Mouse (Mus musculus) hindbrain, postnatal 0 days (tissue): ENCODE measurements at regions not wholly inside any gene's neighbourhood (a gene's known extent, or its start where the extent isn't known, plus 50 kb on each side); places are given as distances from the start of the nearest gene placed in this dataset.

Source experiments
- ATAC-seq: fragments of 200-750 bp; cut with Nextera tagmentation; 2 replicates; pipeline ENCODE4 v1.8.0; 2017; ENCODE audit warnings: mild to moderate bottlenecking, moderate TSS enrichment, moderate library complexity
- DNase-seq: peaks from one replicate; pipeline ENCODE4 v3.0.0-alpha.2; 2015; ENCODE audit warnings: low spot score
- H3K27ac ChIP-seq: fragments of 300-500 bp; sonication (generic); 2 replicates; pipeline ENCODE4 v1.5.1; 2014; ENCODE audit warnings: mild to moderate bottlenecking
- H3K27me3 ChIP-seq: fragments of 300-500 bp; sonication (generic); 2 replicates; pipeline ENCODE4 v1.6.1; 2014; ENCODE audit warnings: low read length, mixed read lengths; ENCODE audit not compliant: insufficient read depth
- H3K36me3 ChIP-seq: fragments of 300-500 bp; sonication (generic); 2 replicates; pipeline ENCODE4 v1.6.1; 2014; ENCODE audit warnings: low read length, mixed read lengths; ENCODE audit not compliant: insufficient read depth
- H3K4me1 ChIP-seq: fragments of 300-500 bp; sonication (generic); 2 replicates; pipeline ENCODE4 v1.6.1; 2014; ENCODE audit warnings: antibody characterized with exemption, low read length, mixed read lengths; ENCODE audit not compliant: insufficient read depth
- H3K4me2 ChIP-seq: fragments of 300-500 bp; sonication (generic); 2 replicates; pipeline ENCODE4 v1.6.1; 2014; ENCODE audit warnings: low read depth, mild to moderate bottlenecking, low read length, moderate library complexity, mixed read lengths
- H3K4me3 ChIP-seq: fragments of 300-500 bp; sonication (generic); 2 replicates; pipeline ENCODE4 v1.5.1; 2014; ENCODE audit warnings: low read length
- H3K9ac ChIP-seq: fragments of 300-500 bp; sonication (generic); replicated peaks from 2 replicates; pipeline ENCODE4 v1.6.1; 2014; ENCODE audit warnings: mild to moderate bottlenecking, low read length, moderate library complexity, mixed read lengths
- H3K9me3 ChIP-seq: fragments of 300-500 bp; sonication (generic); 2 replicates; pipeline ENCODE4 v1.6.1; 2016; ENCODE audit warnings: low read length, mixed read lengths
- CTCF ChIP-seq: IDR thresholded peaks from 2 replicates; pipeline ENCODE4 v1.5.1; 2016; ENCODE audit warnings: antibody characterized with exemption, control low read depth, low read depth
- WGBS: fragments of 180-500 bp; shearing (Covaris S2); extraction: QIAGEN DNeasy Blood & Tissue Kit; methylation state at CpG from one replicate; pipeline ENCODE4 v1.1.7; 2014; 5-methylcytosine and 5-hydroxymethylcytosine counted together

GRCm38 (mm10) chr16:20810322-20810721 is 76.0 kb upstream of the Thpo start:
- no peaks in the 10 kb centered on the region for H3K27me3 ChIP-seq
- ATAC-seq: no peak
- 89% methylated on average over 3 of the region's 3 CpGs for WGBS
- H3K4me2 ChIP-seq: no peak overlapping the region
- no peaks in the 10 kb centered on the region for H3K9me3 ChIP-seq
- no peak overlapping the region for H3K9ac ChIP-seq
- H3K4me3 ChIP-seq: no peak overlapping the region
- 0 out of 2 replicates have a peak, but pooled peaks cover under 1% of the 10 kb centered on the region for H3K4me1 ChIP-seq
- DNase-seq: no peak
- no peak overlapping the region for H3K27ac ChIP-seq
- H3K36me3 ChIP-seq: no peaks in the 10 kb centered on the region
- TF ChIP-seq CTCF: no peak

DNA sequence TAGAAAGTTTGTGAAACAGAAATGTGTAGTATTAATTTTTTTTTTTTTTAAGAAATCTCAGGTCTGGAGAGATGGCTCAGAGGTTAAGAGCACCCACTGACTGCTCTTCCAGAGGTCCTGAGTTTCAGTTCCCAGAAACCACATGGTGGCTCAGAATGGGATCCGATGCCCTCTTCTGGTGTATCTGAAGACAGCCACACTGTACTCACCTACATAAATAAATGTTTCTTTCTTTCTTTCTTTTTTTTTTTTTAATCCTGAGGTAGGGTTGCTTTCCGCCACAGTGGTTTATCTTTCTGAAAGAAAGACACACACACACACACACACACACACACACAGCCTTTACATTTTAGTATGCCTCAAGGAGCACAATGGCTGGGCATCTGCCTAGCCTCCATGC is 74.0 kb upstream of the Thpo start:
- H3K9me3 ChIP-seq: no peaks in the 10 kb centered on the region
- no peak overlapping the region for H3K9ac ChIP-seq
- 0 out of 2 replicates have a peak, but pooled peaks cover 4% of the 10 kb centered on the region for H3K4me1 ChIP-seq
- no peaks in the 10 kb centered on the region for H3K36me3 ChIP-seq
- no peaks in the 10 kb centered on the region for H3K27me3 ChIP-seq
- no peak overlapping the region for H3K4me2 ChIP-seq
- TF ChIP-seq CTCF: 0 out of 2 replicates have a peak, but pooled peaks have one; percentile 19
- ATAC-seq (no peak), DNase-seq (no peak)
- WGBS: 85% methylated on average over 2 of the region's 2 CpGs
- H3K4me3 ChIP-seq: no peak overlapping the region
- no peak overlapping the region for H3K27ac ChIP-seq

- Histone ChIP-seq H3K4me2 (no peak overlapping the region), H3K27me3 (no peaks in the 10 kb centered on the region), H3K9me3 (no peaks in the 10 kb centered on the region), H3K36me3 (no peaks in the 10 kb centered on the region), H3K9ac (no peak overlapping the region), H3K4me3 (no peak overlapping the region), H3K4me1 (0 out of 2 replicates have a peak, but pooled peaks cover 4% of the 10 kb centered on the region), H3K27ac (no peak overlapping the region)
- ATAC-seq (no peak), DNase-seq (no peak)
- 85% methylated on average over 7 of the region's 7 CpGs for WGBS
- no peak for TF ChIP-seq CTCF
Measured at GRCm38 (mm10) chr16:20806739-20807138, 72.4 kb upstream of the Thpo start.

GRCm38 (mm10) chr16:20805793-20806192 is 71.5 kb upstream of the Thpo start:
- H3K9me3 ChIP-seq: no peaks in the 10 kb centered on the region
- no peaks in the 10 kb centered on the region for H3K36me3 ChIP-seq
- no peak overlapping the region for H3K27ac ChIP-seq
- DNase-seq: no peak
- no peak overlapping the region for H3K9ac ChIP-seq
- no peak overlapping the region for H3K4me2 ChIP-seq
- TF ChIP-seq CTCF: no peak
- H3K27me3 ChIP-seq: no peaks in the 10 kb centered on the region
- no peak for ATAC-seq
- no peak overlapping the region for H3K4me3 ChIP-seq
- 79% methylated on average over 6 of the region's 6 CpGs for WGBS
- H3K4me1 ChIP-seq: 0 out of 2 replicates have a peak, but pooled peaks cover 4% of the 10 kb centered on the region

DNA sequence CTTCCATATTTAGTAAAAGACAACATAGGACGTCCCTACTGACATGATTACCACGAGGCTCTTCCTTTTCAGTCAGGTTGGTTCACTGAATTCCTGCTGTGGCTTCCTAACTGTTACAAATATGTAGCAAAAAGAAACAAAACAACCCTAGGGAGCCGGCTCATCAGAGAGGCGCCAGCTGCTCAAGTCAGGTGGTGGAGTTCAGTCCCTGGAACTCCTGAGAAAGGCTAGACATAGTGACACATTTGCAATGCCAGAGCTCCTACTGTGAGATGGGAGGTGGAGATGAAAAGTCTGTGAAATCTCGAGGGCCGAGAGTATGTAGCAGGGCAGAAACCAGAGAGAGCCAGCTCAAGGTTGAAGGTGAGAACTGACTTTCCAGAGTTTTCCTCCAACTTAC is 70.8 kb upstream of the Thpo start:
- no peak for TF ChIP-seq CTCF
- Histone ChIP-seq H3K9me3 (no peaks in the 10 kb centered on the region), H3K36me3 (no peaks in the 10 kb centered on the region), H3K4me3 (peak overlapping the region; percentile 30), H3K4me2 (peak overlapping the region; percentile 58), H3K9ac (peak overlapping the region; percentile 37), H3K27ac (peak overlapping the region; percentile 56; the same call in 1 of the 2 replicates), H3K27me3 (no peaks in the 10 kb centered on the region), H3K4me1 (0 out of 2 replicates have a peak, but pooled peaks cover 4% of the 10 kb centered on the region)
- 4% methylated on average over 6 of the region's 6 CpGs for WGBS
- ATAC-seq: peak; percentile 46
- DNase-seq: peak; percentile 33

DNA sequence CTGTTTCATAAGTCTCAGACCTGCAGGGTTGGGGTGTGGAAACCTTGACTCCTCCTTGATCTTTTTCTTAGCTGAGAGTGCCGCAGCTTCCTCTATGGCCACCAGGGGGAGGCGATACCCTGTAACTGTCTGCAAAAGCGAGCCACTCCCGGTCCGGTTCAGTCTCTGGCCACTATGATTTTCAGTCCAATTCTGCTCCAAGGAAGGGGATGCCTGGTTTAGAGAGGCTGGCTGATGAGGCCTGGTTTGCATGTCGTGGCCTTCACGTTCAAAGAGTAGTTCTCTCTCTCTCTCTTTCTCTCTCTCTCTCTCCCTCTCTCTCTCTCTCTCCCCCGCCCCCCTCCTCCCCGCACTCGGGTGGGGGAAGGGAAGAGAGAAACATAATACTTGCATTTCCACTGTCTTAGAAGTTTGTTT is 70.3 kb upstream of the Thpo start:
- WGBS: 0% methylated on average over 7 of the region's 10 CpGs
- H3K9me3 ChIP-seq: no peaks in the 10 kb centered on the region
- H3K27me3 ChIP-seq: no peaks in the 10 kb centered on the region
- peak overlapping the region; percentile 30 for H3K4me3 ChIP-seq
- TF ChIP-seq CTCF: peak; percentile 93
- H3K9ac ChIP-seq: peak overlapping the region; percentile 37
- no peaks in the 10 kb centered on the region for H3K36me3 ChIP-seq
- ATAC-seq (peak; percentile 89), DNase-seq (peak; percentile 86)
- H3K27ac ChIP-seq: peak overlapping the region; percentile 56; the same call in 1 of the 2 replicates
- peak overlapping the region; percentile 58 for H3K4me2 ChIP-seq
- 0 out of 2 replicates have a peak, but pooled peaks cover 4% of the 10 kb centered on the region for H3K4me1 ChIP-seq

- H3K9ac ChIP-seq: no peak overlapping the region
- H3K27ac ChIP-seq: no peak overlapping the region
- H3K36me3 ChIP-seq: no peaks in the 10 kb centered on the region
- DNase-seq (peak; percentile 14), ATAC-seq (peak; percentile 30; the same call in 1 of the 2 replicates)
- H3K4me1 ChIP-seq: 0 out of 2 replicates have a peak, but pooled peaks cover 4% of the 10 kb centered on the region
- H3K27me3 ChIP-seq: no peaks in the 10 kb centered on the region
- no peak overlapping the region for H3K4me2 ChIP-seq
- WGBS: 59% methylated on average over 7 of the region's 7 CpGs
- no peak overlapping the region for H3K4me3 ChIP-seq
- no peaks in the 10 kb centered on the region for H3K9me3 ChIP-seq
- no peak for TF ChIP-seq CTCF
Measured at GRCm38 (mm10) chr16:20803278-20803930, 69.1 kb upstream of the Thpo start.
